Mouse (Mus musculus) kidney, embryonic 14.5 days (tissue): ENCODE measurements at regions not wholly inside any gene's neighbourhood (a gene's known extent, or its start where the extent isn't known, plus 50 kb on each side); places are given as distances from the start of the nearest gene placed in this dataset.

ENCODE experiments used
- ATAC-seq: fragments of 200-750 bp; cut with Nextera tagmentation; 2 replicates; pipeline ENCODE4 v1.8.0; 2017; ENCODE audit warnings: moderate number of reproducible peaks, mild to moderate bottlenecking, moderate TSS enrichment, moderate library complexity; ENCODE audit not compliant: low FRiP score, low TSS enrichment
- H3K27ac ChIP-seq: fragments of 300-500 bp; sonication (generic); 2 replicates; pipeline ENCODE4 v1.5.1; 2014; ENCODE audit warnings: low read depth, mild to moderate bottlenecking, low read length, moderate library complexity, mixed read lengths
- H3K27me3 ChIP-seq: fragments of 300-500 bp; sonication (generic); 2 replicates; pipeline ENCODE4 v1.6.1; 2014; ENCODE audit warnings: mild to moderate bottlenecking, low read length; ENCODE audit not compliant: control insufficient read depth, insufficient read depth
- H3K36me3 ChIP-seq: fragments of 300-500 bp; sonication (generic); 2 replicates; pipeline ENCODE4 v1.6.1; 2014; ENCODE audit warnings: low read length, mixed read lengths; ENCODE audit not compliant: control insufficient read depth, insufficient read depth
- H3K4me1 ChIP-seq: fragments of 300-500 bp; sonication (generic); 2 replicates; pipeline ENCODE4 v1.6.1; 2014; ENCODE audit warnings: low read length, mixed read lengths; ENCODE audit not compliant: control insufficient read depth, insufficient read depth
- H3K4me2 ChIP-seq: fragments of 300-500 bp; sonication (generic); replicated peaks from 2 replicates; pipeline ENCODE4 v1.6.1; 2014; ENCODE audit warnings: low read depth, mild to moderate bottlenecking, low read length
- H3K4me3 ChIP-seq: fragments of 300-500 bp; sonication (generic); 2 replicates; pipeline ENCODE4 v1.5.1; 2014; ENCODE audit warnings: mild to moderate bottlenecking, low read length
- H3K9ac ChIP-seq: fragments of 300-500 bp; sonication (generic); 2 replicates; pipeline ENCODE4 v1.6.1; 2014; ENCODE audit warnings: low read depth, mild to moderate bottlenecking, low read length, moderate library complexity
- H3K9me3 ChIP-seq: fragments of 300-500 bp; sonication (generic); 2 replicates; pipeline ENCODE4 v1.6.1; 2016; ENCODE audit warnings: low read length; ENCODE audit not compliant: control insufficient read depth
- WGBS: fragments of 180-500 bp; shearing (Covaris S2); extraction: QIAGEN DNeasy Blood & Tissue Kit; methylation state at CpG from one replicate; pipeline ENCODE4 v1.1.7; 2014; 5-methylcytosine and 5-hydroxymethylcytosine counted together

DNA sequence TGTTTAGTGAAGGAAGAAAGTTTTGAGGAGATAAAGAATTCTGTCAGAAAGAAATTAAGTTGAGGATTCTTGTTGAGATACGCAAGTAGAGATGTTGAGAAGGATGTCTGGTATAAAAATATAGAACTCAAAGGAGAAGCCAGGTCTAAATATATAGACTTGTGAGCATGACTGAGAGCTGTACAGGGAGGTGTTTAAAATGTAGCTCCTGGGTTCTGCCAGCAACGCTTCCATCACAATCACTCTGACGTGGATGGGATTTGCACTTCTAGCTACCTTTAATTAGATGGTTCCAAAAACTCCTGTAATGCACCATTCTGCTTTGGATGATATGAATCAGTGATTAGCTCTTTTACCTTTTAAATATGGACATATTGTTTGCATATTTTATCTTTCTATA, 200.5 kb downstream of the Lnpk start:
- Histone ChIP-seq H3K27ac (no peak overlapping the region), H3K27me3 (no peaks in the 10 kb centered on the region), H3K4me3 (no peak overlapping the region), H3K36me3 (no peaks in the 10 kb centered on the region), H3K9ac (no peak overlapping the region), H3K4me2 (no peak overlapping the region), H3K9me3 (no peaks in the 10 kb centered on the region), H3K4me1 (no peaks in the 10 kb centered on the region)
- ATAC-seq: no peak
- WGBS: 96% methylated on average over 3 of the region's 3 CpGs

DNA sequence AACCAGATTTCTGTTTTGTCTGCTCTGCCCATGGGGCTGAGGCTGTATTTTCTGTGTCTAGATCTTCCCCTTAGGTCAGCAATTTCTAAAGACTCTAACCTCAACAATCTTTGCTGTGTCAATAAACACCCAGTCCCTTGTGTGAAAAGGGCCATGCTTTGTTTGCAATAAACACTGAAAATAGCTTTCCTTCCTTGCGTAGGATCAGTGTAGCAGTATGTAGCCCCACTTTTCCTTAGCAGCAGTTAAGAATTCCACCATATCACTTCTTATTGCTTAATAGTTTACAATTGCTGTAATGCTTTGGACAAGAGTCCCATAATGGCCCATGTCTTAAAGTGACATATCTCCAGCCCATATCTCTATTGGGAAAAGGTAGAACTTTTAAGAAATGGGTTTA, 205.3 kb downstream of the Lnpk start:
- no peaks in the 10 kb centered on the region for H3K4me1 ChIP-seq
- no peaks in the 10 kb centered on the region for H3K9me3 ChIP-seq
- H3K4me2 ChIP-seq: no peak overlapping the region
- H3K4me3 ChIP-seq: no peak overlapping the region
- H3K36me3 ChIP-seq: no peaks in the 10 kb centered on the region
- H3K9ac ChIP-seq: no peak overlapping the region
- no peak overlapping the region for H3K27ac ChIP-seq
- H3K27me3 ChIP-seq: no peaks in the 10 kb centered on the region
- 83% methylated on average over 1 of the region's 1 CpGs for WGBS
- ATAC-seq: no peak

DNA sequence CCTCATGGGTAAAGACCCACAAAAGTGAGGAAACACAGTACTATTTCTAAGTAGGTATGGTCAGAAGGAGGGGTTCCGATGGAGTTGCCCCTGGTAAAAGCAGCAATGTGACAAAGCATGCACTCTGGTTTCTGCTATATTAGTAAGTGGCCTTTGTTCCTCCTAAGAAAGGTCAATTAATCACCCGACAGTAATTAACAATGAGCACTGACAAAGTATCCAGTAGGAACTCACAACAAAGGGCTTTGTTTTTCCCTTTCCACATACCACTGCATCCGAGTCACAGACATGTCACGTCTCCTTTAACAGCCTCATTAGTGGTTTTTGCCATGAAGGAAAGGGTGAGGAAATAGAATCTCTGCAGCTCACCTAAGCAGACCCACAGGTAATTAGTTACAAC, 206.2 kb downstream of the Lnpk start:
- Histone ChIP-seq H3K9me3 (no peaks in the 10 kb centered on the region), H3K36me3 (no peaks in the 10 kb centered on the region), H3K27me3 (no peaks in the 10 kb centered on the region), H3K4me3 (no peak overlapping the region), H3K27ac (no peak overlapping the region), H3K9ac (no peak overlapping the region), H3K4me1 (no peaks in the 10 kb centered on the region), H3K4me2 (no peak overlapping the region)
- 64% methylated on average over 4 of the region's 4 CpGs for whole genome bisulfite sequencing
- no peak for ATAC-seq

DNA sequence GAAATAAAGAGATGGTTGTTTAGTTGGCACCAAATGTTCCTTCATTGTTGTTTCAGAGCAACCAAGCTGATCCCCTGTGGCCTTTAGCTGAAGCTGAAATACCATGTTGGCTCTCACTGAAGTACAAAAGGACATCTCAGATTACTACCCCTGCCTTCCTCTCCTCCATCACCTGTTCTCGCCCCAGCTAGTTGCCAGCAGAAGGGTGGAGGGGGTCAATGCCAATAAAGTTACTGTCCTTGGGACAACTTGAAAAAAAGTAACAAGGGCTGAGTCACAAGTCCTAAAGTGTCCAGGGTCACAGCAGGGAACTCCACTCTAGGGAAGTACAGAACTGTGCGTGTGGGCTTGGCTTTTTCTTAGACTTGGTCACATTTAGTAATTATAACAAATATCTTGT, 216.0 kb downstream of the Lnpk start:
- no peak for ATAC-seq
- no peaks in the 10 kb centered on the region for H3K36me3 ChIP-seq
- H3K4me2 ChIP-seq: no peak overlapping the region
- no peaks in the 10 kb centered on the region for H3K4me1 ChIP-seq
- 88% methylated on average over 2 of the region's 2 CpGs for WGBS
- no peak overlapping the region for H3K27ac ChIP-seq
- no peak overlapping the region for H3K4me3 ChIP-seq
- no peaks in the 10 kb centered on the region for H3K27me3 ChIP-seq
- H3K9ac ChIP-seq: no peak overlapping the region
- no peaks in the 10 kb centered on the region for H3K9me3 ChIP-seq

DNA sequence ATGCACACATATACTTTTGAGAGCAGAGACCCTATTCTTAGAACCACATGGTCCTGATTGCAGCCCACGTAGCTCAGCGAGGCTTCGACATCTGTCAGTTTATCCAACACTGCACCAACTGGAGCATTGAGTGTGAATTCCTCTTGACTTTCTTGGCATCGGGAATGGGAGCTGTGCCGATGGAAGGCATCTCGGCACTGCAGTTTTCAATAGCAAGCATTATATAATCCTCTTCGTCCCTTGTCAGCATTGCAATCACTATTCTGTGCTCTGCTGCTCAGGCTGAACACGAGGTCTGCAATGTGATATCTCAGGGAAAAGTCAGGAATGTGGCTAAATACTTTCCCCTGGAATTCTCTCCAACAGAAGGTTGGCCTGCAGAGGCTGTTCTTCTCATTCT, 224.6 kb downstream of the Lnpk start:
- no peaks in the 10 kb centered on the region for H3K9me3 ChIP-seq
- H3K27ac ChIP-seq: no peak overlapping the region
- no peak for ATAC-seq
- no peak overlapping the region for H3K9ac ChIP-seq
- no peak overlapping the region for H3K4me2 ChIP-seq
- WGBS: 54% methylated on average over 8 of the region's 8 CpGs
- H3K4me1 ChIP-seq: no peaks in the 10 kb centered on the region
- no peak overlapping the region for H3K4me3 ChIP-seq
- no peaks in the 10 kb centered on the region for H3K36me3 ChIP-seq
- H3K27me3 ChIP-seq: no peaks in the 10 kb centered on the region

DNA sequence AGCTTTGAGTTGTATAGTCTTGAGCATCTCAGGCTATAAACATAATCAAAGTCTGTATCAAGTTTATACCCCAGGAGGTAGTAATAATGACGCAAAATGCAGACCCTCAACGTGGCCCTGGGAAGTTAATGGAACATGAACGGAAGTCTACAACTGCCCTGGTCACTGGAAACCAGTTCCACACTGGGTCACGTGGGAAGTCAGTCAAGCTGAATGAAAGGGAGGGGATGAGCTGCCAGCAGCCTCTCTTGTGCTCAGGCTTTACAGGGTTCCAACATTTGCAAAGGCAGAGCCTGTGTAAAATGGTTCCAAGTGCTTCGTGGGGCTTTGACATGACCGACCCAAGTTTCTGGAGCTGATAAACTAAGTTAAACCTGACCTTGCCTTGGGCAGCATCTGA, 229.4 kb downstream of the Lnpk start:
- Histone ChIP-seq H3K27ac (no peak overlapping the region), H3K4me3 (no peak overlapping the region), H3K36me3 (no peaks in the 10 kb centered on the region), H3K9ac (no peak overlapping the region), H3K27me3 (no peaks in the 10 kb centered on the region), H3K9me3 (no peaks in the 10 kb centered on the region), H3K4me2 (no peak overlapping the region), H3K4me1 (no peaks in the 10 kb centered on the region)
- ATAC-seq: no peak
- WGBS: 62% methylated on average over 6 of the region's 6 CpGs

DNA sequence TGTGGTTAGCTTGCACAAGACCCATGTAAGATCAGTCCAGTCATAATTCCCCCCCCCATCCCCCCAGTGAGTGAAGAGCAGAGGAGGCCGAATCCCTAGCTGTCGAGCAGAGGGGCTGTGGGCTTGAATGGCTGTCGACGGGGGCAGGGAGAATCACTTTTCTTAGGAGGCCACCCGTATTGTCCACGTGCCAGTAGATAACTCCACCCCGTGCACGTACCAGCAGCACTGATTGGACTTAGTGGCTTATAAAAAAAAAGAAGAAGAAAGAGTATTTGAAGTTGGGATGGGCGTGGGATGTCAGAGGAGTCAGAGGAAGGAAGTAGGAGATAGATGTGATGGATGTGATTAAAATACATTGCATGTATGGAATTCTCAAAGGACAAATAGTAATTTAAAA, 272.9 kb downstream of the Lnpk start:
- H3K4me1 ChIP-seq: no peaks in the 10 kb centered on the region
- H3K9me3 ChIP-seq: no peaks in the 10 kb centered on the region
- WGBS: 89% methylated on average over 9 of the region's 9 CpGs
- no peak overlapping the region for H3K9ac ChIP-seq
- no peaks in the 10 kb centered on the region for H3K36me3 ChIP-seq
- H3K27me3 ChIP-seq: peaks cover 2% of the 10 kb centered on the region; the same call in 1 of the 2 replicates
- H3K4me3 ChIP-seq: no peak overlapping the region
- no peak overlapping the region for H3K4me2 ChIP-seq
- no peak for ATAC-seq
- H3K27ac ChIP-seq: no peak overlapping the region

DNA sequence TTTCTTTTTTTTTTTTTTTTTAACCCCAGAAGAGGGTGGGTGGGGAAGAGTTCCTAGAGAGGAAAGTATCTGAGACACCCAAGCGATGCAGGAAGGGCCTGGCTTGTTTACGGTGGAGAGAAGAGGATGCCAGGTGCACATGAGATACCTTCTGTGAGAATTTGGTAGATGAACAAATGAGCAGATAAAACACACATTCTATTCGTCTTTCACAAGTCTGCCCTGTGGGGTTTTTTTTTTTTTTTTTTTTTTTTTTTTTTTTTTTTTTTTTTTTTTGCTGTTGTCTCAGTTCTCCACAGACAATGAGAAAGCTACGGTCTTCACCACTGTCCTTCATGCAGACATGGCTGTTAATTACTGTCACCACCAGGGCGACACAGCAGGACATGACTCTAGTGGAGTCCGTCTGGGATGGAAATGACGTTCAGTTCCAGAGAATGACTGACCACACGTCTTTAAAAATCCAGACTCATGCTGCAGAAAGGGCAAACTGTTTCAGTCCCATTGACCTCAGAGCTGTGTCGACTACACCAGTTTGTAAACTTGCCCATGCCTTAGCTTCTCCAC, 278.3 kb downstream of the Lnpk start:
- Histone ChIP-seq H3K27ac (no peak overlapping the region), H3K9me3 (no peaks in the 10 kb centered on the region), H3K4me2 (peak overlapping the region; percentile 61), H3K4me1 (no peaks in the 10 kb centered on the region), H3K27me3 (peaks cover 14% of the 10 kb centered on the region; the same call in 1 of the 2 replicates), H3K36me3 (no peaks in the 10 kb centered on the region), H3K4me3 (peak overlapping the region; percentile 32; the same call in 1 of the 2 replicates), H3K9ac (no peak overlapping the region)
- ATAC-seq: no peak
- 15% methylated on average over 9 of the region's 9 CpGs for WGBS

DNA sequence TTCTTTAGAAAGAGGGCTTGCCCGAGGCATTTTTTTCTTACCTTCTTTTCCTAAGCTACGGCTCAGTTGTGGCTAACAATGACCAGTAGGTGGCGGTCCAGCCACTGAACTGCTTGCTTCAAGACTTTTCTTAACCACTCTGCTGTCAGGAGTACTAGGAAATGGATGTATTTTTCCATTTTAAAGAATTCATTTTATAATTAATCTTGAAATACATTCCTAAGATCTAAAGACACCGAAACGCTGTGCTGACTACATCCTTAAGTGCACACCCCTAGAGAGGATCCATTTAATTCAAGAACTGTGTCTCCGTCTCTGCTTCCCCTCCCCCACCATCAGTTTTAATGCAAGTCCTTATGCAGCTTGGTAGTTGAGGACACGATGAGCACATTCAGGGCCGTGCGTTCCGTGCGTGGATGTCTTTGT, 278.9 kb downstream of the Lnpk start:
- WGBS: 2% methylated on average over 11 of the region's 11 CpGs
- peaks cover 14% of the 10 kb centered on the region; the same call in 1 of the 2 replicates for H3K27me3 ChIP-seq

More for the DNA sequence above, 278.9 kb downstream of the Lnpk start:
- H3K9ac ChIP-seq: no peak overlapping the region; the same call in 1 of the 2 replicates
- H3K4me2 ChIP-seq: peak overlapping the region; percentile 61
- peak overlapping the region; percentile 32 for H3K4me3 ChIP-seq
- H3K4me1 ChIP-seq: no peaks in the 10 kb centered on the region
- peak; percentile 60; the same call in 1 of the 2 replicates for ATAC-seq
- H3K27ac ChIP-seq: no peak overlapping the region
- H3K36me3 ChIP-seq: no peaks in the 10 kb centered on the region
- H3K9me3 ChIP-seq: no peaks in the 10 kb centered on the region
